8 mouse cellular contexts compared by ENCODE assay signal in the genomic region with DNA sequence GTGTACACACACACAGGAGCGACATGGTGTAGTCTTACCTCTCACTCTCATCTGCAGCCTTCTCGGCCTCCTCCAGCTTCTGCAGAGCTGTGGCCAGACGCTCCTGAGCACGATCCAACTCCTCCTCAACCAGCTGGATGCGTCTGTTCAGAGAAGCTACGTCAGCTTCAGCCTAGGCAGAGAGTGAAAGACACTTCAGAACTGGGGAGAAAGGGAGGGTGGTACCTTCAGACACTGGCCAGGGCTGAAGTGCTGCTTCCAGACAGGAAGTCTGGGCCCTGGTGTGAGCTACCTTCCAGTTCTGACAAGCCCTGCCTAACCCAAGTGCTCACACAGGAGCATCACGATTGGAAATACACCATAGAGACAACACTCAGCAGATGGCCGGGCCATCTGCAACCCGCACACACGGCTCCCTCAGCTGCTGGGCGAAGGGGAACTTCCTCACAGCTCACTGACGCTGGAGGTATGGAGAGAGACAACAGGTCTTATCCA. TPM values are rescaled to one million over a fixed set of nuclear protein-coding genes. Genes with fewer than 3 reads are reported as not detected.
DNase-seq lines count a peak whose midpoint lies in the region; ATAC-seq lines count a peak whose summit lies in the region.

No protein-coding gene starts in this region.

- peak; percentile 67 for DNase-seq in kidney, postnatal 10 days
- no peak for DNase-seq in kidney, adult 8-10 months
- peak; percentile 84 to 88 for DNase-seq in cerebellum, postnatal 10 days
- DNase-seq in heart, postnatal 10 days, result peak; percentile 82 to 84
- DNase-seq in left cerebral cortex, postnatal 4 days, result peak; percentile 72
- DNase-seq in thymus, postnatal 14 days, result no peak

- no peak for ATAC-seq in stomach, embryonic 14.5 days (ENCODE audit: insufficient number of reproducible peaks, insufficient read depth, low FRiP score, low read depth)
- no peak for ATAC-seq in erythroid progenitor cell, adult 5-6 weeks (replicated peaks; ENCODE audit: low FRiP score, poor library complexity, severe bottlenecking)

- H3K4me2 ChIP-seq in stomach, embryonic 14.5 days (replicated peaks; ENCODE audit: low read depth, low read length), result no peak overlapping the region

- 83% methylated on average over 12 of the region's 12 CpGs for WGBS in stomach, embryonic 14.5 days

- H3K9ac ChIP-seq in stomach, embryonic 14.5 days (replicated peaks; ENCODE audit: low read depth, low read length), result no peak overlapping the region

- H3K27ac ChIP-seq in stomach, embryonic 14.5 days (ENCODE audit: low read length), result peak overlapping the region; percentile 21; the same call in 1 of the 2 replicates

- peaks cover 16% of the 10 kb centered on the region for H3K4me1 ChIP-seq in stomach, embryonic 14.5 days (ENCODE audit: control insufficient read depth, insufficient read depth, low read length)

- intact Hi-C loops in heart, postnatal 10 days (cut with DNase I), result no loop called here
- intact Hi-C loops in left cerebral cortex, postnatal 4 days (cut with DNase I), result no loop called here

- no peak overlapping the region for H3K4me3 ChIP-seq in stomach, embryonic 14.5 days (ENCODE audit: low read depth, low read length)

- H3K9me3 ChIP-seq in stomach, embryonic 14.5 days (ENCODE audit: control insufficient read depth, low read depth, low read length), result peaks cover 14% of the 10 kb centered on the region

- no peaks in the 10 kb centered on the region for H3K27me3 ChIP-seq in stomach, embryonic 14.5 days (ENCODE audit: control insufficient read depth, insufficient read depth, low read length)

- H3K36me3 ChIP-seq in stomach, embryonic 14.5 days (ENCODE audit: control insufficient read depth, insufficient read depth, low read length), result peaks cover 69% of the 10 kb centered on the region

RNA-seq across cellular contexts. Expression of a gene that starts 13.2 kb away (rescaled TPM):
- total RNA-seq in heart, postnatal 10 days (2021), result 1,000 to 10,000 TPM; 9,258 to 9,439 TPM
- 100 to 1,000 TPM; 147 to 152 TPM for total RNA-seq in left cerebral cortex, postnatal 4 days (2021)
- polyA plus RNA-seq in stomach, embryonic 14.5 days (2014; fragmentation: Nextera tagmentation; extraction: Ambion mirVana), result 1,242 and 1,294 TPM in 2 replicates
- 53.7 and 60.2 TPM in 2 replicates for total RNA-seq in erythroid progenitor cell, adult 5-6 weeks (2015; ENCODE audit: low replicate concordance)
- 68.7 and 75.5 TPM in 2 replicates for total RNA-seq in erythroid progenitor cell, adult 5-6 weeks (2017; ENCODE audit: low replicate concordance)

Comparison
In these comparisons a context has a peak if more than half of its experiments do, and no peak if none do; other contexts are left out.
1. DNase-seq: peak in kidney, postnatal 10 days (single experiment), cerebellum, postnatal 10 days (2 of 2), heart, postnatal 10 days (2 of 2) and left cerebral cortex, postnatal 4 days (single experiment); none in kidney, adult 8-10 months (0 of 2) and thymus, postnatal 14 days (single experiment).
2. RNA of a gene that starts 13.2 kb away (total RNA-seq): 9,258 to 9,439 TPM in heart, postnatal 10 days; 147 to 152 TPM in left cerebral cortex, postnatal 4 days and 53.7 to 75.5 TPM in erythroid progenitor cell, adult 5-6 weeks; every median in the first group is over 10 times any median in the second.